Mouse (Mus musculus) fat pad, adult 2 months (tissue): ENCODE results near the gene Mrgpra2a.
"Not testable (repeated sequence)": the region's sequence is repeated elsewhere in the genome, so short reads cannot be mapped to it uniquely, and the experiment has no call there.

ENCODE experiments used
- DNase-seq: peaks from one replicate; pipeline ENCODE4 v3.0.0-alpha.2; 2011; ENCODE audit warnings: low read depth, low spot score; ENCODE audit errors: extremely low read depth

Mrgpra2a gene

DNA sequence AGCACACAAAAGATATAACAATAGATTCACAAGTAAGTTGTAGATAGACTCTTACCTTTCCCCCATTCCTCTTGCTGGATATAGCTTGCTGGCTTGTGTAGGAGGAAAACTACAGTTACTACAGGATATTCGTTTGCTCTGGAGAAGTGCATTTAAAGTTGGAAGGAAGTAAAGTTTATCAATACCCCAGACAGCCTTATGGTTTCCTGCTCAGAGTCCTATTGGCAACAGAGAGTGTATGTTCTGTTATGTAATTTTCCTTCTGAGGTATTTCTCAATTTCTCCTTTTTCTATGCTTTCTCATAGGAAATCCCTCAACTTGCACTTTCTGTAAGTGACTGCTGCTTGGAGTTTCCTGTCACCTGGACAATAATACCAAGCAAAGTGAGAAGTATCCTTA is at the start of gene Mrgpra2a:
Gene Mrgpra2a (minus strand): TSS at position 125 of the 400 bp plus-strand sequence.
- not testable (repeated sequence) for DNase-seq

DNA sequence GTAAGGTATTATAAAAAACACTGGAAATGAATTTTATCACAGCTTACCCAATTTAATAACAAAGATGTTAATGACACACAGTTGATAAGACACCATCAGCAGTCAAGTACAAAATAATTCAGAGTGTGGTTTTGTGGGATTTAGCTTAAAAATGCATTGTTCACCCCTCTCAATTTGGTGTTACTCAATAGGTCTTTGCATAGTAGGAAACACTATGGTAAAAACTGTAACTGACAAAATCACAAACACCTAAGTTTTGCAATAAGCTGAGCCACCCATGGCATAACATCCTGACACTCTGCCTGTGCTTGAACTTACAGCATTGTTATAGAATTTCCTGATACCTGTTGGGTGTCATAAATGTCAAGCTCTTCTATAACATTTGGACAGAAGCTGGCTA is 39.3 kb upstream of the Mrgpra2a start:
- DNase-seq = not testable (repeated sequence)

DNA sequence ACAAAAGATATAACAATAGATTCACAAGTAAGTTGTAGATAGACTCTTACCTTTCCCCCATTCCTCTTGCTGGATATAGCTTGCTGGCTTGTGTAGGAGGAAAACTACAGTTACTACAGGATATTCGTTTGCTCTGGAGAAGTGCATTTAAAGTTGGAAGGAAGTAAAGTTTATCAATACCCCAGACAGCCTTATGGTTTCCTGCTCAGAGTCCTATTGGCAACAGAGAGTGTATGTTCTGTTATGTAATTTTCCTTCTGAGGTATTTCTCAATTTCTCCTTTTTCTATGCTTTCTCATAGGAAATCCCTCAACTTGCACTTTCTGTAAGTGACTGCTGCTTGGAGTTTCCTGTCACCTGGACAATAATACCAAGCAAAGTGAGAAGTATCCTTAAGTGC is 37.5 kb upstream of the Mrgpra2a start:
- not testable (repeated sequence) for DNase-seq

DNA sequence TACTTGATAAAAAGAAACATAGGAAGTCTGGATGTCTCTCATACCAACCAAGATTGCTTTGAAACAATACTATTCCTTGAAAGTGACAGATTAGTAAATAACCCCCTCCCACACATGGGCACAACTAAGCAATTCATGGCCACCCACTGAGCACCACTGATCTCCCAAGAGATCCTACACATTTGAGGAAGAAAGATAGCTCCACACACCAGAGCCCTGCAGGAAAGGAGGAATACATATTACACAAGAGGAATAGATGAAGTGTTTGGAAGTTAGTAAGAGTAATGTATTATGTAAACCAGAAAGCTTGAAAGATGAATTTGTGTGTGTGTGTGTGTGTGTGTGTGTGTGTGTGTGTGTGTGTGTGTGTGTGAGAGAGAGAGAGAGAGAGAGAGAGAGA is 31.2 kb upstream of the Mrgpra2a start:
- DNase-seq = not testable (repeated sequence)

DNA sequence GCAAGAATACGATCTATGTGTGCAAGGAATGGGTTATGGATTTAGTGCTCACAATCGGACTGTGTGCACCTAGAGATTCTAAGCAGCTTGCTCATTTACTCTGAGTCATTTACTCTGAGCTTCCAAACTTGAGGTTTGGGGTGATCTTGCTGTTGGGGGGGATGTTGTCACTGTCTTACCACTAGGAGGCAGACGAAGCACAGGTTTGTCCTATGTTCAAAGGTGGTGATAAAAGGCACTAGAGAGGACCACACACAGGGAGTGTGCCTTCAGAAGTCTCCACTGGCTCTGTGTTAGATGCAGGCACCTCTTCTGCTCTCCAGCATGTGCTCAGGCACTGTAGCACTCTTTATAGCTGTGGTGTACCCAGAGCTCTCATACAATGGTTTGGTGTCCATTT is 22.0 kb upstream of the Mrgpra2a start:
- not testable (repeated sequence) for DNase-seq

DNA sequence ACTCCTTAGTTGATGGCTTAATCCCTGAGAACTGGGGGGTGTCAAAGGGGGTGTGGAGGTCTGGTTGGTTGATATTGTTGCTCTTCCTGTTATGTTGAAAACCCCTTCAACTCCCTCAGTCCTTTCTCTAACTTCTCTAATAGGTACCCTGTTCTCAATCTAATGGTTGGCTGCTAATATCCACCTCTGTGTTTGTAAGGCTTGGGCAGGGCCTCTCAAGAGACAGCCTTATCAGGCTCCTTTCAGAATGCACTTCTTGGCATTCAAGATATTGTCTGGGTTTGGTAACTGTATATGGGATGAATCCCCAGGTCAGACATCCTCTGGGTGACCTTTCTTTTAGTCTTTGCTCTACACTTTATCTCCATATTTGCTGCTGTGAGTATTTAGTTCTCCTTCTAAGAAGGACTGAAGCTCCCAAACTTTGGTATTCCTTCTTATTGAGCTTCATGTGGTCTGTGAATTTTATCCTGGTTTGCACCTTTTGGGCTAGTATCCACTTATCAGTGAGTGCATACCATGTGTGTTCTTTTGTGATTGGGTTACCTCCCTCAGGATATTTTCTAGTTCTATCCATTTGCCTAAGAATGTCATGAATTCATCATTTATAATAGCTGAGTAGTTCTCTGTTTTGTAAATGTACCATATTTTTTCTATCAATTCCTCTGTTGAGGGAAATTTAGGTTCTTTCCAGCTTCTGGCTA is 13.5 kb upstream of the Mrgpra2a start:
- not testable (repeated sequence) for DNase-seq

DNA sequence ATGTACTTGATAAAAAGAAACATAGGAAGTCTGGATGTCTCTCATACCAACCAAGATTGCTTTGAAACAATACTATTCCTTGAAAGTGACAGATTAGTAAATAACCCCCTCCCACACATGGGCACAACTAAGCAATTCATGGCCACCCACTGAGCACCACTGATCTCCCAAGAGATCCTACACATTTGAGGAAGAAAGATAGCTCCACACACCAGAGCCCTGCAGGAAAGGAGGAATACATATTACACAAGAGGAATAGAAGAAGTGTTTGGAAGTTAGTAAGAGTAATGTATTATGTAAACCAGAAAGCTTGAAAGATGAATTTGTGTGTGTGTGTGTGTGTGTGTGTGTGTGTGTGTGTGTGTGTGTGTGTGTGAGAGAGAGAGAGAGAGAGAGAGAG is 6.2 kb downstream of the Mrgpra2a start:
- not testable (repeated sequence) for DNase-seq

DNA sequence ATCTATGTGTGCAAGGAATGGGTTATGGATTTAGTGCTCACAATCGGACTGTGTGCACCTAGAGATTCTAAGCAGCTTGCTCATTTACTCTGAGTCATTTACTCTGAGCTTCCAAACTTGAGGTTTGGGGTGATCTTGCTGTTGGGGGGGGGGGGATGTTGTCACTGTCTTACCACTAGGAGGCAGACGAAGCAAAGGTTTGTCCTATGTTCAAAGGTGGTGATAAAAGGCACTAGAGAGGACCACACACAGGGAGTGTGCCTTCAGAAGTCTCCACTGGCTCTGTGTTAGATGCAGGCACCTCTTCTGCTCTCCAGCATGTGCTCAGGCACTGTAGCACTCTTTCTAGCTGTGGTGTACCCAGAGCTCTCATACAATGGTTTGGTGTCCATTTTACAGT is 15.5 kb downstream of the Mrgpra2a start:
- not testable (repeated sequence) for DNase-seq

DNA sequence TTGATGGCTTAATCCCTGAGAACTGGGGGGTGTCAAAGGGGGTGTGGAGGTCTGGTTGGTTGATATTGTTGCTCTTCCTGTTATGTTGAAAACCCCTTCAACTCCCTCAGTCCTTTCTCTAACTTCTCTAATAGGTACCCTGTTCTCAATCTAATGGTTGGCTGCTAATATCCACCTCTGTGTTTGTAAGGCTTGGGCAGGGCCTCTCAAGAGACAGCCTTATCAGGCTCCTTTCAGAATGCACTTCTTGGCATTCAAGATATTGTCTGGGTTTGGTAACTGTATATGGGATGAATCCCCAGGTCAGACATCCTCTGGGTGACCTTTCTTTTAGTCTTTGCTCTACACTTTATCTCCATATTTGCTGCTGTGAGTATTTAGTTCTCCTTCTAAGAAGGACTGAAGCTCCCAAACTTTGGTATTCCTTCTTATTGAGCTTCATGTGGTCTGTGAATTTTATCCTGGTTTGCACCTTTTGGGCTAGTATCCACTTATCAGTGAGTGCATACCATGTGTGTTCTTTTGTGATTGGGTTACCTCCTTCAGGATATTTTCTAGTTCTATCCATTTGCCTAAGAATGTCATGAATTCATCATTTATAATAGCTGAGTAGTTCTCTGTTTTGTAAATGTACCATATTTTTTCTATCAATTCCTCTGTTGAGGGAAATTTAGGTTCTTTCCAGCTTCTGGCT is 24.0 kb downstream of the Mrgpra2a start:
- not testable (repeated sequence) for DNase-seq

DNA sequence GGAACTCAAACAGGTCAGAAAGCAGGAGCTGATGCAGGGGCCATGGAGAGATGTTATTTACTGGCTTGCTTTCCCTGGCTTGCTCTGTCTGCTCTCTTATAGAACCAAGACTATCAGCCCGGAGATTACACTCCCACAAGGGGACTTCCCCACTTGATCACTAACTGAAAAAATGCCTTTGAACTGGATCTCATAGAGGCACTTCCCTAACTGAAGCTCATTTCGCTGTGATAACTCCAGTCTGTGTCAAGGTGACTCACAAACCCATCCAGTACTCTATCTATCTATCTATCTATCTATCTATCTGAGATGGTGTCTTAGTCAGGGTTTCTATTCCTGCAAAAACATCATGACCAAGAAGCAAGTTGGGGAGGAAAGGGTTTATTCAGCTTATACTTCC is 41.3 kb downstream of the Mrgpra2a start:
- DNase-seq = no peak

DNA sequence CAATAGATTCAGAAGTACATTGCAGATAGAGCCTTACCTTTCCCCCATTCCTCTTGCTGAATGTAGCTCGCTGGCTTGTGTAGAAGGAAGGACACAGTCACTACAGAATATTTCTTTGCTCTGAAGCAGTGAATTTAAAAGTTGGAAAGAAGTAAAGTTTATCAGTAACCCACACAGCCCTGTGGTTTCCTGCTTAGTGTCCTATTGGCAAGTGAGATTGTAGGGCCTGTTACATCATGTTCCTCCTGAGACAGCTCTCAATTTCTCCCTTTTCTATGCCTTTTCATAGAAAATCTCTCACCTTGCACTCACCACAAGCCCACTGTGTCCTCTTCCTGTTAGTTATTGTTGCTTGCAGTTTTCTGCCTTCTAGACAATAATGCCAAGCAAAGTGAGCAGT is 42.4 kb downstream of the Mrgpra2a start:
- DNase-seq = no peak

DNA sequence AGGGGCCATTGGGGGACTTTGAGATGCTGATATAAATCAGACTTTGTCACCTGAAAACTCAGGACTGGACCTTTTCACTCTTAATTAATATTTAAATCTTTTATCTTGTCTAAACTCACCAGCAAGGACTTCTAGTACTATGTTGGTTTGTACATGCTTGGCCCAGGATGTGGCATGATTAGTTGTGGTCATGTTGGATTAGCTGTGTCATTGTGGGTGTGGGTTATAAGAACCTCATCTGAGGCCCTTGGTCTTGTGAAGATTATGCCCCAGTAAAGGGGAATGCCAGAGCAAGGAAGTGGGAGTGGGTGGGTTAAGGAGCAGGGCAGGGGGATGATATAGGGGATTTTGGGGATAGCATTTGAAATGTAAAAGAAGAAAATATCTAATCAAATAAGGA is 50.8 kb downstream of the Mrgpra2a start:
- DNase-seq = no peak
